Mouse (Mus musculus): Measurements from ENCODE around the gene Gm47289. TPM values are rescaled to one million over a fixed set of nuclear protein-coding genes. Genes with fewer than 3 reads are reported as not detected.
A peak's percentile ranks its signal among the peaks of the same experiment; 100 is the strongest.

Gene Gm47289
- polyA plus RNA-seq, 2 experiments = 0.03 TPM; not detected in 1

GRCm38 (mm10) chr9:119179292-119179691, 20.3 kb downstream of the Gm47289 start:
- H3K4me3 ChIP-seq (replicated peaks; ENCODE audit: low read length) = no peak overlapping the region
- peaks cover 6% of the 10 kb centered on the region; the same call in 1 of the 2 replicates for H3K4me1 ChIP-seq (ENCODE audit: control insufficient read depth, insufficient read depth, low read length)
- no peaks in the 10 kb centered on the region for H3K27me3 ChIP-seq (ENCODE audit: control insufficient read depth, insufficient read depth, low read length)
- H3K27ac ChIP-seq (replicated peaks; ENCODE audit: low read depth, low read length) = no peak overlapping the region
- H3K4me2 ChIP-seq (replicated peaks; ENCODE audit: low read depth, low read length, severe bottlenecking) = no peak overlapping the region
- ATAC-seq (ENCODE audit: low FRiP score, low read depth) (no peak), DNase-seq (ENCODE audit: low spot score) (no peak)
- no peak overlapping the region for H3K9ac ChIP-seq (ENCODE audit: low read depth, low read length, severe bottlenecking)
- H3K9me3 ChIP-seq (ENCODE audit: control insufficient read depth, low read length) = no peaks in the 10 kb centered on the region
- TF ChIP-seq POLR2A (IDR thresholded peaks at IDR 0.05; ENCODE audit: borderline replicate concordance, extremely low read depth, insufficient read depth, insufficient read length) = no peak
- no peaks in the 10 kb centered on the region for H3K36me3 ChIP-seq (ENCODE audit: control insufficient read depth, insufficient read depth, low read length)
- 88% methylated on average over 11 of the region's 11 CpGs for WGBS

GRCm38 (mm10) chr9:119181241-119181728, 22.3 kb downstream of the Gm47289 start:
- DNase-seq (ENCODE audit: low spot score) (peak; percentile 44), ATAC-seq (ENCODE audit: low FRiP score, low read depth) (no peak)
- Histone ChIP-seq H3K4me2 (replicated peaks; ENCODE audit: low read depth, low read length, severe bottlenecking) (no peak overlapping the region), H3K4me3 (replicated peaks; ENCODE audit: low read length) (no peak overlapping the region), H3K27ac (replicated peaks; ENCODE audit: low read depth, low read length) (no peak overlapping the region), H3K4me1 (ENCODE audit: control insufficient read depth, insufficient read depth, low read length) (peaks cover 6% of the 10 kb centered on the region; the same call in 1 of the 2 replicates), H3K9ac (ENCODE audit: low read depth, low read length, severe bottlenecking) (no peak overlapping the region), H3K36me3 (ENCODE audit: control insufficient read depth, insufficient read depth, low read length) (no peaks in the 10 kb centered on the region), H3K9me3 (ENCODE audit: control insufficient read depth, low read length) (no peaks in the 10 kb centered on the region), H3K27me3 (ENCODE audit: control insufficient read depth, insufficient read depth, low read length) (no peaks in the 10 kb centered on the region)
- 24% methylated on average over 3 of the region's 3 CpGs for WGBS
- TF ChIP-seq POLR2A (IDR thresholded peaks at IDR 0.05; ENCODE audit: borderline replicate concordance, extremely low read depth, insufficient read depth, insufficient read length) = no peak

- H3K4me2 ChIP-seq (replicated peaks; ENCODE audit: low read depth, low read length, severe bottlenecking) = no peak overlapping the region
- H3K9ac ChIP-seq (ENCODE audit: low read depth, low read length, severe bottlenecking) = no peak overlapping the region
- no peak overlapping the region for H3K4me3 ChIP-seq (replicated peaks; ENCODE audit: low read length)
- no peaks in the 10 kb centered on the region for H3K4me1 ChIP-seq (ENCODE audit: control insufficient read depth, insufficient read depth, low read length)
- H3K27me3 ChIP-seq (ENCODE audit: control insufficient read depth, insufficient read depth, low read length) = no peaks in the 10 kb centered on the region
- WGBS = 35% methylated on average over 11 of the region's 11 CpGs
- H3K9me3 ChIP-seq (ENCODE audit: control insufficient read depth, low read length) = no peaks in the 10 kb centered on the region
- DNase-seq (ENCODE audit: low spot score) (no peak), ATAC-seq (ENCODE audit: low FRiP score, low read depth) (no peak)
- no peak overlapping the region for H3K27ac ChIP-seq (replicated peaks; ENCODE audit: low read depth, low read length)
- no peak for TF ChIP-seq POLR2A (IDR thresholded peaks at IDR 0.05; ENCODE audit: borderline replicate concordance, extremely low read depth, insufficient read depth, insufficient read length)
- no peaks in the 10 kb centered on the region for H3K36me3 ChIP-seq (ENCODE audit: control insufficient read depth, insufficient read depth, low read length)
Observed at GRCm38 (mm10) chr9:119192202-119192990, 33.4 kb downstream of the Gm47289 start.

- Histone ChIP-seq H3K4me1 (ENCODE audit: control insufficient read depth, insufficient read depth, low read length) (no peaks in the 10 kb centered on the region), H3K4me2 (replicated peaks; ENCODE audit: low read depth, low read length, severe bottlenecking) (no peak overlapping the region), H3K9ac (ENCODE audit: low read depth, low read length, severe bottlenecking) (no peak overlapping the region), H3K27me3 (ENCODE audit: control insufficient read depth, insufficient read depth, low read length) (no peaks in the 10 kb centered on the region), H3K4me3 (replicated peaks; ENCODE audit: low read length) (no peak overlapping the region), H3K36me3 (ENCODE audit: control insufficient read depth, insufficient read depth, low read length) (no peaks in the 10 kb centered on the region), H3K27ac (replicated peaks; ENCODE audit: low read depth, low read length) (no peak overlapping the region), H3K9me3 (ENCODE audit: control insufficient read depth, low read length) (no peaks in the 10 kb centered on the region)
- WGBS = 82% methylated on average over 10 of the region's 10 CpGs
- ATAC-seq (ENCODE audit: low FRiP score, low read depth) = no peak
- DNase-seq (ENCODE audit: low spot score) = no peak
- TF ChIP-seq POLR2A (IDR thresholded peaks at IDR 0.05; ENCODE audit: borderline replicate concordance, extremely low read depth, insufficient read depth, insufficient read length) = no peak
Observed at GRCm38 (mm10) chr9:119199151-119199861, 40.3 kb downstream of the Gm47289 start.

GRCm38 (mm10) chr9:119201653-119202052, 42.7 kb downstream of the Gm47289 start:
- no peaks in the 10 kb centered on the region for H3K27me3 ChIP-seq (ENCODE audit: control insufficient read depth, insufficient read depth, low read length)
- H3K36me3 ChIP-seq (ENCODE audit: control insufficient read depth, insufficient read depth, low read length) = no peaks in the 10 kb centered on the region
- no peak overlapping the region for H3K4me2 ChIP-seq (replicated peaks; ENCODE audit: low read depth, low read length, severe bottlenecking)
- no peak for DNase-seq (ENCODE audit: low spot score)
- TF ChIP-seq POLR2A (IDR thresholded peaks at IDR 0.05; ENCODE audit: borderline replicate concordance, extremely low read depth, insufficient read depth, insufficient read length) = no peak
- no peaks in the 10 kb centered on the region for H3K9me3 ChIP-seq (ENCODE audit: control insufficient read depth, low read length)
- H3K27ac ChIP-seq (replicated peaks; ENCODE audit: low read depth, low read length) = no peak overlapping the region
- 87% methylated on average over 5 of the region's 5 CpGs for WGBS
- ATAC-seq (ENCODE audit: low FRiP score, low read depth) = no peak
- no peak overlapping the region for H3K4me3 ChIP-seq (replicated peaks; ENCODE audit: low read length)
- no peaks in the 10 kb centered on the region for H3K4me1 ChIP-seq (ENCODE audit: control insufficient read depth, insufficient read depth, low read length)
- H3K9ac ChIP-seq (ENCODE audit: low read depth, low read length, severe bottlenecking) = no peak overlapping the region

Measured in limb, embryonic 14.5 days (tissue).